18 mouse cellular contexts compared by ENCODE assay signal in genomic region chr10:29864566-29864965, GRCm38 (mm10).
A peak's percentile ranks its signal among the peaks of the same experiment; 100 is the strongest.
DNase-seq lines count a peak whose midpoint lies in the region; ATAC-seq lines count a peak whose summit lies in the region.
"Had no signal": no experiment of that assay in that cellular context is flagged by ENCODE, and none has a peak within 500 bp of the region (broad histone marks: within the 10 kb centered on the region; RNA-seq: fewer than 3 reads in every experiment).

No protein-coding gene starts in this region.

- no peak for DNase-seq in frontal cortex, postnatal 10 days (ENCODE audit: low spot score in 2 of 2)
- peak; percentile 7 for DNase-seq in brain, adult 2 months (ENCODE audit: low read depth, low spot score)
- no peak for DNase-seq in left cerebral cortex, adult 9 months (ENCODE audit: low spot score in 2 of 2)
- DNase-seq: adrenal gland, adult 2 months; adrenal gland, adult 8-10 months; adrenal gland, postnatal 10 days; adrenal gland, postnatal 14 days; adrenal gland, postnatal 25 days; adrenal gland, postnatal 36 days; B cell, adult 2 months; cerebellum, adult 11 months; cerebellum, adult 11-12 months; cerebellum, adult 18-20 months; cerebellum, adult 2 months had no signal

- peak; percentile 95 for ATAC-seq in frontal cortex, adult (ENCODE audit: low TSS enrichment)
- ATAC-seq: activated CD4-positive, CD25-positive, alpha-beta regulatory T cell, adult 4 months; CD4-positive, CD25-positive, alpha-beta regulatory T cell, adult 4 months; Patski had no signal
